Mouse (Mus musculus) forebrain, embryonic 14.5 days (tissue): Measurements from ENCODE around the gene Zmym5. TPM values are rescaled to one million over a fixed set of nuclear protein-coding genes. Genes with fewer than 3 reads are reported as not detected.

Experiments used
- polyA plus RNA-seq: library from polyadenylated mRNA; unstranded; fragments of >200 nt; fragmentation: Nextera tagmentation; extraction: Ambion mirVana; gene quantifications from 2 replicates; pipeline ENCODE4 v1.2.1, GENCODE M21; 2014

Zmym5 gene
- polyA plus RNA-seq, 1 experiment from 2014 or later: 24.1 TPM

Other genes with a start within 250 kb of the Zmym5 start
- gene Cenpj, start 236.3 kb downstream of the Zmym5 start, polyA plus RNA-seq: 12.6 and 15.1 TPM in 2 replicates
- gene Parp4, start 236.1 kb downstream of the Zmym5 start, polyA plus RNA-seq: 0.80 and 1.1 TPM in 2 replicates
- gene Mphosph8, start 143.5 kb downstream of the Zmym5 start, polyA plus RNA-seq: 30.0 and 36.4 TPM in 2 replicates
- 43.5 and 45.8 TPM in 2 replicates for gene Pspc1, start 33.4 kb downstream of the Zmym5 start, polyA plus RNA-seq
- 54.7 and 73.1 TPM in 2 replicates for gene Zmym2, start 74.9 kb upstream of the Zmym5 start, polyA plus RNA-seq
- gene Gja3, start 246.4 kb upstream of the Zmym5 start, polyA plus RNA-seq: 0.42 and 0.63 TPM in 2 replicates